Mouse (Mus musculus) heart, adult 18-20 months (tissue): ENCODE results near the gene 1700067P10Rik. TPM values are rescaled to one million over a fixed set of nuclear protein-coding genes. Genes with fewer than 3 reads are reported as not detected.

ENCODE experiments used
- DNase-seq, 2 experiments: peaks; one replicate each; pipeline ENCODE4 v3.0.0; 2021 to 2022; ENCODE audit warnings: mixed read lengths in 1 of 2
- total RNA-seq, 2 experiments: library from RNA; stranded (reverse); gene quantifications; 2 replicates each; pipeline ENCODE4 v1.2.3; 2021

Gene 1700067P10Rik
- total RNA-seq, 2 experiments from 2014 or later = not detected

- no peak for DNase-seq
Measured at GRCm38 (mm10) chr17:48096321-48096720, 7.2 kb downstream of the 1700067P10Rik start.

GRCm38 (mm10) chr17:48097011-48097742 lies 8.1 kb downstream of the 1700067P10Rik start:
- peak; percentile 37 to 57 for DNase-seq

GRCm38 (mm10) chr17:48097743-48098527 lies 8.8 kb downstream of the 1700067P10Rik start:
- no peak for DNase-seq

- DNase-seq = no peak
Measured at GRCm38 (mm10) chr17:48098528-48098890, 9.4 kb downstream of the 1700067P10Rik start.

- no peak for DNase-seq
Measured at GRCm38 (mm10) chr17:48099312-48099711, 10.2 kb downstream of the 1700067P10Rik start.

- DNase-seq = peak; percentile 82 to 88
Measured at GRCm38 (mm10) chr17:48100441-48101417, 11.6 kb downstream of the 1700067P10Rik start.

GRCm38 (mm10) chr17:48107333-48107732 lies 18.2 kb downstream of the 1700067P10Rik start:
- DNase-seq = no peak

- no peak for DNase-seq
Measured at GRCm38 (mm10) chr17:48107862-48108261, 18.7 kb downstream of the 1700067P10Rik start.

GRCm38 (mm10) chr17:48108520-48108919 lies 19.4 kb downstream of the 1700067P10Rik start:
- DNase-seq = no peak

GRCm38 (mm10) chr17:48110547-48111287 lies 21.6 kb downstream of the 1700067P10Rik start:
- peak in 1 of 2 experiments; percentile 57 for DNase-seq

GRCm38 (mm10) chr17:48118570-48118969 lies 29.5 kb downstream of the 1700067P10Rik start:
- no peak for DNase-seq

- peak; percentile 60 to 88 for DNase-seq
Measured at GRCm38 (mm10) chr17:48119656-48120055, 30.5 kb downstream of the 1700067P10Rik start.

GRCm38 (mm10) chr17:48120456-48120855 lies 31.3 kb downstream of the 1700067P10Rik start:
- DNase-seq = no peak

GRCm38 (mm10) chr17:48132810-48133209 lies 43.7 kb downstream of the 1700067P10Rik start:
- DNase-seq = no peak

Other genes with a start within 250 kb of the 1700067P10Rik start
- gene Foxp4, start 164.7 kb upstream of the 1700067P10Rik start, total RNA-seq = 10 to 100 TPM in 1 of 2 experiments, 1 to 10 TPM in 1; 8.5 to 12.2 TPM
- not detected for gene 1700122O11Rik, start 51.0 kb upstream of the 1700067P10Rik start, total RNA-seq
- not detected for gene 9830107B12Rik, start 56.9 kb downstream of the 1700067P10Rik start, total RNA-seq
- gene A530064D06Rik, start 78.0 kb downstream of the 1700067P10Rik start, total RNA-seq = not detected
- under 1 TPM in 1 of 2 experiments, not detected in 1; 0.13 TPM for gene Trem1, start 143.4 kb downstream of the 1700067P10Rik start, total RNA-seq
- gene Trem3, start 158.5 kb downstream of the 1700067P10Rik start, total RNA-seq = not detected
- under 1 TPM in 1 of 2 experiments, not detected in 1; 0.33 TPM for gene Treml4, start 175.0 kb downstream of the 1700067P10Rik start, total RNA-seq
- gene Treml2, start 210.2 kb downstream of the 1700067P10Rik start, total RNA-seq = 1 to 10 TPM in 1 of 2 experiments, under 1 TPM in 1; 0.65 to 1.1 TPM
- under 1 TPM; 0.18 to 0.20 TPM for gene B430306N03Rik, start 226.8 kb downstream of the 1700067P10Rik start, total RNA-seq